Mouse (Mus musculus): ENCODE results near the gene Gltpd2. TPM values are rescaled to one million over a fixed set of nuclear protein-coding genes. Genes with fewer than 3 reads are reported as not detected.

Gltpd2 gene
- polyA plus RNA-seq, 1 experiment from 2014 or later: not detected

DNA sequence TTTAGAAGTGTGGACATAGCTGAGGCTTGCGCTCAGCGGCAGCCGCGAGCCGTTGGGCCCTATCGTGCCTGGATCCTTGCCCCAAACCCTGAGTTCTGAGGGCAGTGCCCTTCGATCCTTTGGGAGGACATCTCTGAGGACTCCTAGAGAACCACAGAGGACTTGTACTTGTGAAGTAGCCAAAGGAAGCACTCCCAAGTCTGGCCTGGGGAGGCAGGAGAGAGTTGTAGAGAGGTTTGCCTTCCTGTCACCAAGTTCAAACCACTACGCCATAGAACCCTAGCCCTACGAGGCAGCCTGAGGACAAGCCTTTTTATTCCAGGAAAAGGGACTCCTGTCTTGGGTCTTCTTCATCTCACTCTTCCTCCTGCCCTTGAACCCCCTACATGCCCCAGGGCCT is 38.5 kb downstream of the Gltpd2 start:
- H3K9me3 ChIP-seq (replicated peaks; ENCODE audit: control insufficient read depth, low read length): no peaks in the 10 kb centered on the region
- H3K9ac ChIP-seq (replicated peaks; ENCODE audit: low read length): no peak overlapping the region
- no peaks in the 10 kb centered on the region for H3K36me3 ChIP-seq (replicated peaks; ENCODE audit: control insufficient read depth, insufficient read depth, low read depth, low read length)
- DNase-seq (ENCODE audit: low spot score): no peak
- WGBS: 86% methylated on average over 9 of the region's 9 CpGs
- H3K4me3 ChIP-seq (ENCODE audit: low read depth, low read length): no peak overlapping the region
- H3K27me3 ChIP-seq (ENCODE audit: control insufficient read depth, insufficient read depth, low read length): no peaks in the 10 kb centered on the region
- no peak overlapping the region for H3K4me2 ChIP-seq (ENCODE audit: low read depth, low read length)
- ATAC-seq (replicated peaks; ENCODE audit: insufficient number of reproducible peaks, low FRiP score, low TSS enrichment, low read depth): no peak
- no peak overlapping the region for H3K27ac ChIP-seq (replicated peaks; ENCODE audit: low read depth, low read length)
- no peaks in the 10 kb centered on the region; the same call in 1 of the 2 replicates for H3K4me1 ChIP-seq (ENCODE audit: control insufficient read depth, insufficient read depth, low read length)

GRCm38 (mm10) chr11:70561937-70562286 is 42.9 kb downstream of the Gltpd2 start:
- Histone ChIP-seq H3K4me2 (ENCODE audit: low read depth, low read length) (peak overlapping the region; percentile 87), H3K4me1 (ENCODE audit: control insufficient read depth, insufficient read depth, low read length) (peaks cover 6% of the 10 kb centered on the region), H3K9me3 (replicated peaks; ENCODE audit: control insufficient read depth, low read length) (no peaks in the 10 kb centered on the region), H3K27me3 (ENCODE audit: control insufficient read depth, insufficient read depth, low read length) (no peaks in the 10 kb centered on the region), H3K9ac (replicated peaks; ENCODE audit: low read length) (peak overlapping the region; percentile 51; the same call in 1 of the 2 replicates), H3K4me3 (ENCODE audit: low read depth, low read length) (peak overlapping the region; percentile 87), H3K36me3 (replicated peaks; ENCODE audit: control insufficient read depth, insufficient read depth, low read depth, low read length) (no peaks in the 10 kb centered on the region), H3K27ac (replicated peaks; ENCODE audit: low read depth, low read length) (no peak overlapping the region)
- ATAC-seq (replicated peaks; ENCODE audit: insufficient number of reproducible peaks, low FRiP score, low TSS enrichment, low read depth) (no peak), DNase-seq (ENCODE audit: low spot score) (no peak)
- 0% methylated on average over 2 of the region's 2 CpGs for WGBS

DNA sequence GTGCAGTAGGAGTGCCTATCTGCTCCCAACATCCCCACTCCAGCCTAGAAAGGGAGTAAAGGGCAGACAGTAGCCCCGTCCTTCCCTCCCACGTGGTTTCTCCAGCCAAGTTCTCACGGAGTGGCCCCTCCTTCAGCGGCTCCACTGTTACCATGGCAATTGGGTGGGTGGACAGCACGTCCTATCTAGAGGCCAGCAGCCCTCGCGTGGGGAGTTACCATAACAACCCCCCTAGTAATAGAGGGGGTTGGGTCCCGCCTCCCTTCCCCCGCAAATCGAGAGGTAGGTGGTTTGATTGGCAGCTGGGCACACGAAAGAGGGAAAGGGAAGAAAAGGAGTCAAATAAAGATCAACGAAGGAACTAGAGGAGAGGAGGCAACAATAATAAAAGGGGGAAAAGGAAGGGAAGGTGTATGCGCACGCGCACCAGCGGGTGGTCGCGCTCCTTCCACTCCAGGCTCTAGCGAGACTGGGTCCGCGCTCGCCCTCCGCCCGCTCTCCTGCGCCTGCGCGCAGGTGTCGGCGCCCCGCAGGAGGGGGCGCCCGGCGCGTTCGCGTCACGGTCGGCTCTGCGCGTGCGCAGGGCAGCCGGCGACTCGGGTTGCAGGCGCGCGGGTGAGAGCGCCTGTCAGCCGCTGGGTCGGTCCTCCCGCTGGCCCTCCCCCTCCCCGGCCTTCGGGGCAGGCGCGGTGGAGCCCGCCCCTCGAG is 43.4 kb downstream of the Gltpd2 start, which contains the start of gene Mink1:
Gene Mink1 (plus strand): TSS at position 595 of the 708 bp plus-strand sequence.
- H3K4me1 ChIP-seq (ENCODE audit: control insufficient read depth, insufficient read depth, low read length): peaks cover 6% of the 10 kb centered on the region
- H3K4me3 ChIP-seq (ENCODE audit: low read depth, low read length): peak within 1 kb of the TSS; percentile 87
- H3K27ac ChIP-seq (replicated peaks; ENCODE audit: low read depth, low read length): peak within 1 kb of the TSS; percentile 87
- DNase-seq (ENCODE audit: low spot score) (peak; percentile 95), ATAC-seq (replicated peaks; ENCODE audit: insufficient number of reproducible peaks, low FRiP score, low TSS enrichment, low read depth) (peak; percentile 91)
- peak within 1 kb of the TSS; percentile 82 for H3K9ac ChIP-seq (replicated peaks; ENCODE audit: low read length)
- H3K9me3 ChIP-seq (replicated peaks; ENCODE audit: control insufficient read depth, low read length): no peaks in the 10 kb centered on the region
- no peaks in the 10 kb centered on the region for H3K27me3 ChIP-seq (ENCODE audit: control insufficient read depth, insufficient read depth, low read length)
- peak within 1 kb of the TSS; percentile 87 for H3K4me2 ChIP-seq (ENCODE audit: low read depth, low read length)
- WGBS: under 1% methylated on average over 49 of the region's 57 CpGs
- H3K36me3 ChIP-seq (replicated peaks; ENCODE audit: control insufficient read depth, insufficient read depth, low read depth, low read length): no peaks in the 10 kb centered on the region

DNA sequence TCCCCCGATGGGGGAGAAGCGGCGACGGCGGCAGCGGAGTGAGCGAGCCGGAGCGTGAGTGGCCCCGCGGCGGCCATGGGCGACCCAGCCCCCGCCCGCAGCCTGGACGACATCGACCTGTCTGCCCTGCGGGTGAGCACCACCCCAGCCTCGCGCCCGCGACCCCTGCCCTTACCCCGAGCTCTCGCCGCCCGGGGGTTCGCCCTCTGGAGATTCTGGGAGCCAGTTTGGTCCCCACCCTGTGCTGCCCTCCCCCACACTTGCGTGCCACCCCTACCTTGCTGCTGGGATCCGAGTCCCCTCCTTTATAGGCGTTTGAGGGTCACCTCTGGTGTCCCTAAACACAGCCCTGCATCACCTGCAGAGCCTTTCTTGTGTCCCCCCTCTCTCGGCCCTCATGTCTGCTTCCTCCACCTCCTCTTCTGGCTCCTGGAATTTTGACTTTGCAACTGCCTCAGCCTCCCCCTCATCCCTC is 44.0 kb downstream of the Gltpd2 start:
- under 1% methylated on average over 31 of the region's 31 CpGs for WGBS
- Histone ChIP-seq H3K27me3 (ENCODE audit: control insufficient read depth, insufficient read depth, low read length) (no peaks in the 10 kb centered on the region), H3K4me1 (ENCODE audit: control insufficient read depth, insufficient read depth, low read length) (peaks cover 6% of the 10 kb centered on the region), H3K36me3 (replicated peaks; ENCODE audit: control insufficient read depth, insufficient read depth, low read depth, low read length) (no peaks in the 10 kb centered on the region), H3K4me3 (ENCODE audit: low read depth, low read length) (peak overlapping the region; percentile 87), H3K27ac (replicated peaks; ENCODE audit: low read depth, low read length) (peak overlapping the region; percentile 87), H3K9ac (replicated peaks; ENCODE audit: low read length) (peak overlapping the region; percentile 82), H3K4me2 (ENCODE audit: low read depth, low read length) (peak overlapping the region; percentile 87), H3K9me3 (replicated peaks; ENCODE audit: control insufficient read depth, low read length) (no peaks in the 10 kb centered on the region)
- ATAC-seq (replicated peaks; ENCODE audit: insufficient number of reproducible peaks, low FRiP score, low TSS enrichment, low read depth) (peak; percentile 61), DNase-seq (ENCODE audit: low spot score) (no peak)

GRCm38 (mm10) chr11:70563470-70564275 is 44.7 kb downstream of the Gltpd2 start:
- peak overlapping the region; percentile 82 for H3K9ac ChIP-seq (replicated peaks; ENCODE audit: low read length)
- DNase-seq (ENCODE audit: low spot score) (peak; percentile 67), ATAC-seq (replicated peaks; ENCODE audit: insufficient number of reproducible peaks, low FRiP score, low TSS enrichment, low read depth) (peak; percentile 26; the same call in 1 of the 2 replicates)
- peak overlapping the region; percentile 87 for H3K27ac ChIP-seq (replicated peaks; ENCODE audit: low read depth, low read length)
- H3K4me1 ChIP-seq (ENCODE audit: control insufficient read depth, insufficient read depth, low read length): peaks cover 6% of the 10 kb centered on the region
- peak overlapping the region; percentile 87 for H3K4me3 ChIP-seq (ENCODE audit: low read depth, low read length)
- WGBS: 1% methylated on average over 25 of the region's 25 CpGs
- no peaks in the 10 kb centered on the region for H3K9me3 ChIP-seq (replicated peaks; ENCODE audit: control insufficient read depth, low read length)
- H3K4me2 ChIP-seq (ENCODE audit: low read depth, low read length): peak overlapping the region; percentile 87
- H3K27me3 ChIP-seq (ENCODE audit: control insufficient read depth, insufficient read depth, low read length): no peaks in the 10 kb centered on the region
- H3K36me3 ChIP-seq (replicated peaks; ENCODE audit: control insufficient read depth, insufficient read depth, low read depth, low read length): no peaks in the 10 kb centered on the region

DNA sequence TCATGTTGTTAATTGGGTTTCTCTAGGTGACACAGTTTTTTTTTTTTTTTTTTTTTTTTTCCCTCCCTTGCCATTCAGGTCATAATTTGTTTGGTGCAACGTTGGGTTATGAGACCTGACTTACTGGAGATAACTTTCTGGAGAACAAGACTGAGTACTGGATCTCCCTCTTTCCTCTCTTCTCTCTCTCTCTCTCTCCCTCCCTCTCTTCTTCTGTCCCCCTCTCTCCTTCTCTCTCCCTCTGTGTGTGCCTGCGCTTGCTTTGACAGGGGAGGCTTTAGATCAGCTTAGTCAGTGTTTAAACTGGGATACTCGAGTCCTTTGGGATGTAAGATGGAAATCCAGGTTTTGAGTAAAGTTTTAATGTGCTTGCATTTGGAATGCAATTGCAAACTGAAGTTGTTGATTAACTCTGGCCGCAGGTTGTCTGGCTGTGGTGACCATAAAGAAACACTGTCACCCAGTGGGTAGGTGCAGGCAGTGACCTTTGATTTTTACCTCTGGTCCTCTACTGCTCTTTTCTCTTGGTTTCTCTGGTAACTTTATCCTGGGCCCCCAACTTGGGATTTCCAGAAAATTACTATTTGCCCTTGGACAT is 45.4 kb downstream of the Gltpd2 start:
- WGBS: 40% methylated on average over 4 of the region's 4 CpGs
- Histone ChIP-seq H3K27ac (replicated peaks; ENCODE audit: low read depth, low read length) (no peak overlapping the region), H3K4me1 (ENCODE audit: control insufficient read depth, insufficient read depth, low read length) (peaks cover 6% of the 10 kb centered on the region), H3K36me3 (replicated peaks; ENCODE audit: control insufficient read depth, insufficient read depth, low read depth, low read length) (no peaks in the 10 kb centered on the region), H3K9me3 (replicated peaks; ENCODE audit: control insufficient read depth, low read length) (no peaks in the 10 kb centered on the region), H3K4me2 (ENCODE audit: low read depth, low read length) (peak overlapping the region; percentile 87), H3K4me3 (ENCODE audit: low read depth, low read length) (peak overlapping the region; percentile 87), H3K27me3 (ENCODE audit: control insufficient read depth, insufficient read depth, low read length) (no peaks in the 10 kb centered on the region), H3K9ac (replicated peaks; ENCODE audit: low read length) (peak overlapping the region; percentile 82; the same call in 1 of the 2 replicates)
- no peak for DNase-seq (ENCODE audit: low spot score)
- ATAC-seq (replicated peaks; ENCODE audit: insufficient number of reproducible peaks, low FRiP score, low TSS enrichment, low read depth): no peak

- 80% methylated on average over 7 of the region's 7 CpGs for WGBS
- no peaks in the 10 kb centered on the region for H3K9me3 ChIP-seq (replicated peaks; ENCODE audit: control insufficient read depth, low read length)
- no peak overlapping the region for H3K4me3 ChIP-seq (ENCODE audit: low read depth, low read length)
- ATAC-seq (replicated peaks; ENCODE audit: insufficient number of reproducible peaks, low FRiP score, low TSS enrichment, low read depth) (no peak), DNase-seq (ENCODE audit: low spot score) (no peak)
- peaks cover 6% of the 10 kb centered on the region for H3K4me1 ChIP-seq (ENCODE audit: control insufficient read depth, insufficient read depth, low read length)
- no peak overlapping the region for H3K9ac ChIP-seq (replicated peaks; ENCODE audit: low read length)
- H3K4me2 ChIP-seq (ENCODE audit: low read depth, low read length): no peak overlapping the region
- no peak overlapping the region for H3K27ac ChIP-seq (replicated peaks; ENCODE audit: low read depth, low read length)
- no peaks in the 10 kb centered on the region for H3K36me3 ChIP-seq (replicated peaks; ENCODE audit: control insufficient read depth, insufficient read depth, low read depth, low read length)
- no peaks in the 10 kb centered on the region for H3K27me3 ChIP-seq (ENCODE audit: control insufficient read depth, insufficient read depth, low read length)
Observed at GRCm38 (mm10) chr11:70566586-70566985, 47.6 kb downstream of the Gltpd2 start.
